Mouse (Mus musculus) bone marrow macrophage, adult 2 months (primary cell): ENCODE data around the gene Dock11.

ENCODE experiments used
- CTCF ChIP-seq: IDR thresholded peaks from 2 replicates; pipeline ENCODE4 v1.5.1; 2012; ENCODE audit warnings: low read depth, mild to moderate bottlenecking, low read length, moderate library complexity
- POLR2A ChIP-seq: IDR thresholded peaks from 2 replicates; pipeline ENCODE4 v1.6.1; 2012; ENCODE audit warnings: mild to moderate bottlenecking, low read depth, low read length, borderline replicate concordance

GRCm38 (mm10) chrX:35990508-35991095, 102.0 kb downstream of the Dock11 start:
- TF ChIP-seq CTCF (no peak), POLR2A (no peak)
